Mouse (Mus musculus): Measurements from ENCODE around the gene Xkr7. TPM values are rescaled to one million over a fixed set of nuclear protein-coding genes. Genes with fewer than 3 reads are reported as not detected.

Gene Xkr7
- polyA plus RNA-seq, 1 experiment from 2014 or later = 0.14 TPM

DNA sequence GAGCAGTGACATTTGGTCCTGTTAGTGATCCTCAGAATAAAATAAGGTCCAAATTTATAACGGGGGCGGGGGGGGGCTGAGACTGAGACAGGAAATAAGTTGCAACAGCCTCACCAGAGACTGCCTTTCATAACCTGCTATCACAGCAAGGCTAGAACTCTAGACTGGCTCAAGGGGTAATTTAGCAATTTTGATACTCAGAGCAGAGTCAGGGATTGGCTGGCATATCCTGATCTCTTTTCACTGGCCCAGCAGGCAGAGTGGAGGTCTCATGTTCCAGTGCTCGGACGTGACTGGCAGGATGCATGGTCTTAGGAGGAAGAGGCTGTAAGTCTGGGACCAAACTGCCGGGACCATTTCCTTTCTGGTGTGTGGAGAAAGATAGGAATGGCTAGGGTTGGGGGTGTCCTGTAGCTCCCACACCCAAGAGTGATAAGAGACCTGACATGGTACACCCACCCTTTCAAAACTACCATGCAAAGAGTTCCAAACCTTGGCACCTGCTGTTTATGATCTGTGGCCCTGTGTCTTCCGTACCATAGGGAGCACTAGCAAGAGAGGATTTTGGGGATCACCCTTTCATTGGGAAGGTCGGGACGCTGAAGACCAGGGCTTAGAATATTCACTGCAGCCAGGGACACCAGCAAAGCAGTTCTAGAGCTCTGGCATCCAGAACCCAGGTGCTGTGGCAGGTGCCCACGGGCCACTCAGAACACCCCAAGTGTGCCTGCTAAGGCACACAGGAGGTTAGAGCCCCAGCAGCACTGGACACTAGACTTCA, 32.7 kb downstream of the Xkr7 start:
- H3K4me1 ChIP-seq = peaks cover 13% of the 10 kb centered on the region; the same call in 1 of the 2 replicates
- H3K9me3 ChIP-seq = no peaks in the 10 kb centered on the region
- DNase-seq (ENCODE audit: extremely low spot score, low spot score) = no peak
- no peak overlapping the region for H3K4me3 ChIP-seq
- peaks cover 37% of the 10 kb centered on the region for H3K27me3 ChIP-seq (ENCODE audit: poor library complexity, severe bottlenecking)
- 72% methylated on average over 9 of the region's 9 CpGs for WGBS
- H3K36me3 ChIP-seq (replicated peaks) = no peaks in the 10 kb centered on the region
- H3K27ac ChIP-seq = no peak overlapping the region

DNA sequence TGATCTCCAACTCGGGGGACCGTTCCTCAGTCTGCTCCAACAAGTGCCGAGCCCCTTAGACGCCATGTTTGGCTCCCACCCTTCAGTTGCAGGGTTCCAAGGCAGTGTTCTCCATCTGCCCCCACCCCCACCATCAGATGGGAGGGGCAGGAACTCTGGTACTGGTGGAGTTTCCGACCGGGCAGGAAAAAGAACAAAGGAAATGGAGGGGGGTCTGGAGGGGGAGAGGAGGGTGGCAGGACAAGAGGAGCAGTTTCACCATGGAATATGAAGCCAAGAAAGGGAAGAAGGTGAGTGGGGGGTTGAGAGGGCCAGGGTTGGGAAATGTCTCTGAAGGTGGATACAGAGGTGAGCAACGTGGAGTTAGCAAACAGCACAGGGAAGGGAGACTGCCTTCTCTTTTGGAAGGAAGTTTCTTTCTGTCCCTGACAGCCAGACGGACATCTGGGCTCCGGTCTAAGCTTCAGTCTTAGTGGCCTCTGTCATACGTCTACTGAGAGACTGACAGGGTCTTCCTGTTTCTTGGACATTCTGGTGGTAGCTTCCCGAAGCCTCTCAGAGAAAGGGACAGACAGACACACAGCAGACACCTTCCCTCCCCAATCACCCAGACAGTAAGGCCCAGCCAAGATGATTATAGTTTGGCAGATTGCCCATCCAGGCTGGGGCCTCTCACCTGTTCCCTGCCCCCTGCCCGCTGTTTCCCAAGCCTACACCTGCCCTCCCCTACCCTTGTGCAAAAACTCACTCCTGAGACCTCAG, 34.3 kb downstream of the Xkr7 start, which contains the start of gene Ccm2l:
Gene Ccm2l (plus strand): TSS at position 209 of the 762 bp plus-strand sequence.
- no peak for DNase-seq (ENCODE audit: extremely low spot score, low spot score)
- Histone ChIP-seq H3K27ac (no peak within 1 kb of the TSS; the same call in 1 of the 2 replicates), H3K4me3 (no peak within 1 kb of the TSS; the same call in 1 of the 2 replicates), H3K36me3 (replicated peaks) (no peaks in the 10 kb centered on the region), H3K4me1 (peaks cover 13% of the 10 kb centered on the region; the same call in 1 of the 2 replicates), H3K27me3 (ENCODE audit: poor library complexity, severe bottlenecking) (peaks cover 52% of the 10 kb centered on the region), H3K9me3 (no peaks in the 10 kb centered on the region)
- WGBS = 51% methylated on average over 12 of the region's 12 CpGs

DNA sequence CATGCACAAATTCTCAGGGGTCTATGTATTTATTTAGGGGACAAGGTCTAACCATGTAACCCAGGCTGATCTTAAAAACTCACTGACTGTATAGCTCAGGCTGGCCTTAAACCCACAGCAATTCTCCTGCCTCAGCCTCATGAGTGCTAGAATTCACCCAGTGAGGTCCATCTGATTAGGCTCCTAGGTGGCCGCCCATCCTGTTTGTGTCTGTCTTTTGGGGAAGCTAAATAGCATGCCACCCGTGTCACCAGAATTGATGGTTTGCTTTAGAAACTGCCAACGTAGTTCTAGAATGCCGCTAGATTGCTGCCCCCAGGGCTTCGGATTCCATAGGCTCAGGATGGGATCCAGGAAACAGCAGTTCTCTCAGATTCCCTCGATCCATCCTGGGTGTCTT, 35.3 kb downstream of the Xkr7 start:
- peaks cover 20% of the 10 kb centered on the region for H3K4me1 ChIP-seq
- no peak overlapping the region for H3K27ac ChIP-seq
- 58% methylated on average over 6 of the region's 6 CpGs for WGBS
- no peaks in the 10 kb centered on the region for H3K9me3 ChIP-seq
- no peaks in the 10 kb centered on the region for H3K36me3 ChIP-seq (replicated peaks)
- H3K27me3 ChIP-seq (ENCODE audit: poor library complexity, severe bottlenecking) = peaks cover 63% of the 10 kb centered on the region
- H3K4me3 ChIP-seq = no peak overlapping the region
- no peak for DNase-seq (ENCODE audit: extremely low spot score, low spot score)

DNA sequence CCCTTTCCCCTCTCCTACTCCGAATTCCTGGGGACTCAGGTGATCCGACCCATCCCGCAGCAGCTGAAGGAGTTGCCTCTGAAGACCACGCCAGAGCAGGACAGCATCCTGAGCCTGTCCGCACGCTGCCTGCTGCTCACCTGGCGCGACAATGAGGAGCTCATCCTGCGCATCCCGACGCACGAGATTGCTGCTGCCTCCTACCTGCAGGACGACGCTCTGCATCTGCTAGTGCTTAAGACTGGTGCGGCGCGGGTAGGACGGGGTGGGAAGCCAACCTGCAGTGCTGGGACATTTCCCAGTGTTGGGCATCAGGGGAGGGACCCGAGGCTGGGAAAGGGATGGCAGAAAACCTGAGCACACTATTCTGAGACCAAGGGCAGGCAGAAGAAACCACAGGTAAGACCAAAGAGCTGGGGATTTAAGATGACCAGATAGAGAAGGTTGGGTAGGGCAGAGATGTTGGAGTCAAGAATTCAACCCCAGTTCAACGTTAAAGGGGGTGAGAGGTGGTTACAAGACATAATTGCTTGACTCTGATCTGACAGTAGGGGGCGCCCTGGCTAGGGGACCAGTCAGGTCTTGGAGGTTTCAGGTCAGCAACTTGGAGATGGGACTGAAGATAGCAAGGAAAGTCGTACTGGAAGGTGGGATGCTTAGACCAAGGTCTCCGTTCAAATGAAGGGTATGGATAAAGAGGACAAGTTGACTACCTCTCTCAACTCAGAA, 39.3 kb downstream of the Xkr7 start:
- H3K27me3 ChIP-seq (ENCODE audit: poor library complexity, severe bottlenecking) = peaks cover 91% of the 10 kb centered on the region
- H3K27ac ChIP-seq = no peak overlapping the region
- no peak overlapping the region for H3K4me3 ChIP-seq
- H3K36me3 ChIP-seq (replicated peaks) = no peaks in the 10 kb centered on the region
- H3K9me3 ChIP-seq = no peaks in the 10 kb centered on the region
- H3K4me1 ChIP-seq = peaks cover 17% of the 10 kb centered on the region
- 8% methylated on average over 23 of the region's 23 CpGs for WGBS
- peak; percentile 33 for DNase-seq (ENCODE audit: extremely low spot score, low spot score)

DNA sequence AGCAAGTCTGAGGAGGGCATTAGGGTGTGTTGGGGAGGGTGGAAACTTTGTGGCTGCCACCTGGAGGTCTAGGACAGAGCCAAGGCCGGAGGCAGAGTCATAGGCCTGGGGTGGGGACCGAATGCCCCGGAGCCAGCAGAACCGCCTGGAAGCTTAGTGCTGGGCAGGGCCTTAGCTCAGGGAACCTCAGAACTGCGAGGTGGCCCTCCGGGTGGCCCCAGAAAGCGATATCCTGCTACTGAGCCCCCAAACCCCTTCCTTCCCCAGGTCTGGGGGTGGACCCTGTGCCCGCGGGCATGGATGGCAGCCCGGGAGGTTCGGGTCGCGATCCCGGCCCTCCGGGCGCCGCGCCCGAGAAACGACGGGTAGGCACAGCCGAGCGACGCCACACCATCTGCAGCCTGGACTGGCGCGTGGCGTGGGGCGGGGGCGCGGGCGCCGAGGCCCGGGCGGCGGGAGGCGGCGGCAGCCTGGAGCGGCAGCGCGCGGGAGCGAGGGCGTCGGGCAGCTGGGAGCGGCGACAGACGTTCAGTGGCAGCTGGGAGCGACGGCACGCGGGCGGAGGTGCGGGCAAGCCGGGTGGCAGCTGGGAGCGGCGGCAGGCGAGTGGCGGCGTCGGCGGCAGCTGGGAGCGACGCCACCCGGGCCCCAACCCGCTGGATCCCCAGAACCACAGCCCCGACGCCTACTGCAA, 40.0 kb downstream of the Xkr7 start:
- H3K36me3 ChIP-seq (replicated peaks) = no peaks in the 10 kb centered on the region
- WGBS = 5% methylated on average over 64 of the region's 67 CpGs
- H3K9me3 ChIP-seq = no peaks in the 10 kb centered on the region
- H3K27ac ChIP-seq = peak overlapping the region; percentile 60
- H3K27me3 ChIP-seq (ENCODE audit: poor library complexity, severe bottlenecking) = peaks cover 84% of the 10 kb centered on the region
- peaks cover 20% of the 10 kb centered on the region for H3K4me1 ChIP-seq
- no peak for DNase-seq (ENCODE audit: extremely low spot score, low spot score)
- peak overlapping the region; percentile 46 for H3K4me3 ChIP-seq

DNA sequence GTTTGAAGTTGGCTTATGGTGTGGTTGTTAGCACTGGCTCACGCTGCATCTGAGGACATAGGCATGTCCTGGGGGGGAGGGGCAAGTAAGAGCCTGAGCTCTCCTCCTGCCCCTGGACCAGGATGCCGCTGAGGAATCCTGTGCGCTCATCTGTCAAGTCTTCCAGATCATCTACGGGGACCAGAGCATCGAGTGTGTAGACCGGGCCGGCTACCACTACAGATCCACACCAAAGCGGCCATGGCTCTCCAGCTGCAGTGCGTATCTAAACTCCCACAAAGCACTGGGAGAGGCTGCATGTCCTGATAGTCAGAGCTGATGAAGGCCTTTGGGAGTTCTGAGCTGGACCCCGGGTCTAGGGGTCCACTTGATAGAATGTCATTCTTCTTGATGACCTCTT, 43.0 kb downstream of the Xkr7 start:
- H3K27ac ChIP-seq = no peak overlapping the region
- peaks cover 64% of the 10 kb centered on the region for H3K27me3 ChIP-seq (ENCODE audit: poor library complexity, severe bottlenecking)
- H3K4me1 ChIP-seq = peaks cover 13% of the 10 kb centered on the region
- whole genome bisulfite sequencing = 90% methylated on average over 10 of the region's 10 CpGs
- no peaks in the 10 kb centered on the region for H3K9me3 ChIP-seq
- no peaks in the 10 kb centered on the region for H3K36me3 ChIP-seq (replicated peaks)
- no peak overlapping the region for H3K4me3 ChIP-seq
- DNase-seq (ENCODE audit: extremely low spot score, low spot score) = no peak

DNA sequence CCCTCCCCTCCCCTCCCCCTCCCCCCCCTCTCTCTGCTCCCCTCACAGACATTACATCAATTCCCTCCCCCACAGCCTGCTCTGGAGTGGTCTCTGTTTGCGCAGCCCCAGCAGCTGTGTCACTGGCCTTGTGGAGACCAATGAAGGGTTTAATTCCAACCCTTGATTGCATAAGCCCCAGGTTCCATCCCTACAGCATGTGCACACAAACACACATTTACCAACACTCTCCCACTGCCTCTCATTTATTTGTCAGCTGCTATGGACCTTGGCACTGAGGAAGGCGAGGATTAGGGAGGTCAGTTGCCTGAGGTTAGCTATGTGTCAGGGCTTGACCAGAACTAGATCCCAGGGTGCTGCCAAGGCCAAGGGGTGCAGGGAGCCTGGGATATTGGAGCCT, 44.3 kb downstream of the Xkr7 start:
- H3K36me3 ChIP-seq (replicated peaks) = no peaks in the 10 kb centered on the region
- no peak overlapping the region for H3K4me3 ChIP-seq
- no peak for DNase-seq (ENCODE audit: extremely low spot score, low spot score)
- peaks cover 51% of the 10 kb centered on the region for H3K27me3 ChIP-seq (ENCODE audit: poor library complexity, severe bottlenecking)
- no peak overlapping the region for H3K27ac ChIP-seq
- WGBS = 72% methylated on average over 2 of the region's 2 CpGs
- no peaks in the 10 kb centered on the region for H3K9me3 ChIP-seq
- H3K4me1 ChIP-seq = peaks cover 13% of the 10 kb centered on the region

DNA sequence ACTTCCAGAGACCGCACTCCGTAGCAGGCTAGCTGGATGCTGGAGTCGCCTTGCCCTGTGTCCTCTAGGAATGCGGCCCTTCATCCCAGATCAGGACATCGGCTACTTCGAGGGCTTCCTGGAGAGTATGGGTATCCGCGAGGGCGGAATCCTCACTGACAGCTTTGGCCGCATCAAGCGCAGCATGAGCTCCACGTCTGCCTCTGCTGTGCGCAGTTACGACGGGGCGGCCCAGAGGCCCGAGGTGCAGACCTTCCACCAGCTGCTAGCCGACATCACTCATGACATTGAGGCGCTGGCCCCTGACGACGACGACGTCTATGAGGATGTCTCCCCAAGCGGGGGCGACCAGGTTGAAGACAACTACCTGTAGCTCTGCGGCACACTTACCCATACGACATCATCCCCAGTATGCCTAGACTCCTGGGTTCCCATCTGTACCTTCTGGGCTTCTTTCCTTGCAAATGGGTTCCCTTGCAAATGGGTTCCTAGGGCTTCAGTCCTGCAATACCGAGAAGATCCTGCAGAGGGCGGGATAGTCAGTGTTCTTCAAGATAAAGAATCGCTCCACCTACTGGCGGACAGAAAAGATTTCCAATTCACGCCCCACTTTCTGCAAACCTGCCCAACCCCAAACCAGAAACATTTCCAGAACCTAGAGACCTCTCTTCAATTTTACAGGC, 49.3 kb downstream of the Xkr7 start:
- Histone ChIP-seq H3K36me3 (replicated peaks) (no peaks in the 10 kb centered on the region), H3K4me3 (no peak overlapping the region), H3K27me3 (ENCODE audit: poor library complexity, severe bottlenecking) (0 out of 2 replicates have a peak, but pooled peaks cover 9% of the 10 kb centered on the region), H3K27ac (no peak overlapping the region), H3K9me3 (no peaks in the 10 kb centered on the region), H3K4me1 (peaks cover 3% of the 10 kb centered on the region; the same call in 1 of the 2 replicates)
- WGBS = 36% methylated on average over 32 of the region's 32 CpGs
- DNase-seq (ENCODE audit: extremely low spot score, low spot score) = peak; percentile 82

DNA sequence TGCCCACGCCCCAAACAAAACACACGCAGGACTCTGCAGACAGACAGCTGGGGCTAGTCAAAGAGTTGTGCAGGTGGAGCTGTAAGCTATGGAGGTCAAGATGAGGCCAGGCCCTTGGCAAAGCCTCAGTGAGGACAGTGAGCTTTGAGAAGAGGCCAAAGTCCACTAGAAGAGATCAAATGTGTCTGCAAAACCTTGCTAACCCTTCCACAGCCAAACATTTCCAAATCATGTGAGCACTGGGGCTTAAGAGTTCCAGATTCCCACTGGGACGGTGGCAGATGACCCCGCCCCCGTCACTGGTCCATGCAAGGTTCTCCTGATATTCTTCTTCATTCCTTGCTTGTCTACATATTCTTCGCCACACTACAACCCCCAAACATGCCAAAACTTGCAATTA, 50.2 kb downstream of the Xkr7 start:
- no peak for DNase-seq (ENCODE audit: extremely low spot score, low spot score)
- WGBS = 82% methylated on average over 6 of the region's 6 CpGs
- H3K27me3 ChIP-seq (ENCODE audit: poor library complexity, severe bottlenecking) = 0 out of 2 replicates have a peak, but pooled peaks cover 9% of the 10 kb centered on the region
- H3K4me1 ChIP-seq = no peaks in the 10 kb centered on the region
- H3K36me3 ChIP-seq (replicated peaks) = no peaks in the 10 kb centered on the region
- no peak overlapping the region for H3K27ac ChIP-seq
- no peaks in the 10 kb centered on the region for H3K9me3 ChIP-seq
- H3K4me3 ChIP-seq = no peak overlapping the region

DNA sequence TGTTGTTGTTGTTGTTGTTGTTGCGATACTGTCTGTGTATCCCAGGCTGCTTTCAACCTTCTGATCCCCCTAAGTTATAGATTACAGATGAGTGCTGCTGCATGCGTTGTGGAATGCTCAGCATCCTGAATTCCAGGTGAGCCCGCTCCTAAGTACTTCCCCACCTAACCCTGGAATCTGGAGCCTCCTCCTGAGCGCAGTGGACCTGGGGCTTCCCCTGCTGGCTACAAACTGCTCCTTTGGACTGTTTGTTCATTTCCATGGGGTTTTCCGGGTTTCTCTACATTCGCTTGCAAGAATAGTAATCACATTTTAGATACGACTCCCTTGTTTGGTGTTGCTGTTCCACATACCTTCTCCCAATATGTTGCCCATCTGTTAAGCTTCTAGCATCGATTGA, 51.6 kb downstream of the Xkr7 start:
- no peak overlapping the region for H3K4me3 ChIP-seq
- DNase-seq (ENCODE audit: extremely low spot score, low spot score) = no peak
- H3K36me3 ChIP-seq (replicated peaks) = no peaks in the 10 kb centered on the region
- H3K27me3 ChIP-seq (ENCODE audit: poor library complexity, severe bottlenecking) = 0 out of 2 replicates have a peak, but pooled peaks cover 4% of the 10 kb centered on the region
- 88% methylated on average over 8 of the region's 8 CpGs for WGBS
- no peaks in the 10 kb centered on the region for H3K4me1 ChIP-seq
- no peaks in the 10 kb centered on the region for H3K9me3 ChIP-seq
- H3K27ac ChIP-seq = no peak overlapping the region

DNA sequence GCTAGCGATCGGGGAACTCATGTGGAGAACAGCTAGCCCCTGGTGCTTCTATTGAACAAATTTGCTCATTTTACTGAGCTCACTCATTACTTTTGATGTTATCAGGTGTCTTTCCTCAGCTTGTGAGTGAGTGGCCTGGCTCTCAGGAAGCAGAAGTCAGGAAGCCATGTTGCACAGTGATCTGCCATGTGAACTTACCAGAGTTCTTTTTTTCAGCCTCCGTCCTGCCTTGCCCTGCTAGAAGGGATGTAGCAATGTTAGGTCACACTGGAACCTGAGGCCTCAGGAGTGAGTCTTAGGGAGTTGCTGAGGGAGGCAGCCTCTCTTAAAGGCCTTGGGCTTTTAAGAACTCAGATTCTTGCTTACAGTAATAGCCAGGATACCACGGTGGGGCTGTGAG, 52.2 kb downstream of the Xkr7 start:
- Histone ChIP-seq H3K4me3 (no peak overlapping the region), H3K27me3 (ENCODE audit: poor library complexity, severe bottlenecking) (0 out of 2 replicates have a peak, but pooled peaks cover 4% of the 10 kb centered on the region), H3K27ac (no peak overlapping the region), H3K4me1 (no peaks in the 10 kb centered on the region), H3K36me3 (replicated peaks) (no peaks in the 10 kb centered on the region), H3K9me3 (no peaks in the 10 kb centered on the region)
- 86% methylated on average over 4 of the region's 4 CpGs for WGBS
- DNase-seq (ENCODE audit: extremely low spot score, low spot score) = no peak
